Mouse (Mus musculus) heart, embryonic 16.5 days (tissue): ENCODE data around the gene Cwc27. TPM values are rescaled to one million over a fixed set of nuclear protein-coding genes. Genes with fewer than 3 reads are reported as not detected.

ENCODE experiments used
- ATAC-seq: fragments of 200-750 bp; cut with Nextera tagmentation; replicated peaks from 2 replicates; pipeline ENCODE4 v1.8.0; 2017; ENCODE audit warnings: moderate number of reproducible peaks; ENCODE audit not compliant: insufficient read depth, low FRiP score; ENCODE audit errors: extremely low read depth
- H3K27ac ChIP-seq: fragments of 300-500 bp; sonication (generic); 2 replicates; pipeline ENCODE4 v1.5.1; 2014; ENCODE audit warnings: mild to moderate bottlenecking, low read length, control low read depth, moderate library complexity
- H3K27me3 ChIP-seq: fragments of 300-500 bp; sonication (generic); 2 replicates; pipeline ENCODE4 v1.6.1; 2014; ENCODE audit warnings: low read length, mixed read lengths; ENCODE audit not compliant: control insufficient read depth, insufficient read depth
- H3K36me3 ChIP-seq: fragments of 300-500 bp; sonication (generic); 2 replicates; pipeline ENCODE4 v1.6.1; 2014; ENCODE audit not compliant: control insufficient read depth, insufficient read depth
- H3K4me1 ChIP-seq: fragments of 300-500 bp; sonication (generic); 2 replicates; pipeline ENCODE4 v1.6.1; 2014; ENCODE audit warnings: low read length, mixed read lengths; ENCODE audit not compliant: control insufficient read depth, insufficient read depth
- H3K4me2 ChIP-seq: fragments of 300-500 bp; sonication (generic); 2 replicates; pipeline ENCODE4 v1.6.1; 2014; ENCODE audit warnings: low read depth, mild to moderate bottlenecking, control low read depth, low read length
- H3K4me3 ChIP-seq: fragments of 300-500 bp; sonication (generic); 2 replicates; pipeline ENCODE4 v1.5.1; 2014; ENCODE audit warnings: mild to moderate bottlenecking, control low read depth, low read length
- H3K9ac ChIP-seq: fragments of 300-500 bp; sonication (generic); 2 replicates; pipeline ENCODE4 v1.6.1; 2014; ENCODE audit warnings: low read length, control low read depth
- H3K9me3 ChIP-seq: fragments of 300-500 bp; sonication (generic); replicated peaks from 2 replicates; pipeline ENCODE4 v1.6.1; 2016; ENCODE audit warnings: low read length; ENCODE audit not compliant: control insufficient read depth
- WGBS: fragments of 180-500 bp; shearing (Covaris S2); extraction: QIAGEN DNeasy Blood & Tissue Kit; methylation state at CpG from one replicate; pipeline ENCODE4 v1.1.7; 2014; 5-methylcytosine and 5-hydroxymethylcytosine counted together
- polyA plus RNA-seq: library from polyadenylated mRNA; unstranded; fragments of >200 nt; fragmentation: Nextera tagmentation; extraction: Ambion mirVana; gene quantifications from 2 replicates; pipeline ENCODE4 v1.2.1, GENCODE M21; 2015

Cwc27 gene
- polyA plus RNA-seq, 1 experiment from 2014 or later = 20.7 TPM

DNA sequence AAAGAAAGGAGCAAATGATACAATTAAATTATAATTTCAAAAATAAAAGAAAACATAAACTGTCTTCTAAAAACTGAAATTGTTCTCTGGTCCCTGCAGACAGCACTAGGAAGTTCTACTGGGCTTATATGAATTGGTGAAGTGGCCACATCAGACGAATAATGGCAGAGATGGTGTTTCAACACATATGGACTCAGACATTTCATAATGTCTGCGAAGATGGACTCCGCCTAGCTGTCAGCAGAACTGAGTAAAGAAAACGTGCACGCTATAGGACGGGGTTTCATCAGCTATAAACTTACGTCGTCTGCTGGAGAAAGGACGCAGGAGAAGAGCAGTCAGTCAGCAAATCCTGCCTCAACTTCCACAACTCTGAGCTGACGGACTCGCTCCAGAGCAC, 187.3 kb downstream of the Cwc27 start:
- H3K9ac ChIP-seq = no peak overlapping the region
- H3K27ac ChIP-seq = no peak overlapping the region
- no peaks in the 10 kb centered on the region for H3K27me3 ChIP-seq
- no peaks in the 10 kb centered on the region for H3K36me3 ChIP-seq
- H3K4me3 ChIP-seq = no peak overlapping the region
- WGBS = 88% methylated on average over 11 of the region's 11 CpGs
- H3K4me2 ChIP-seq = no peak overlapping the region
- no peak for ATAC-seq
- H3K9me3 ChIP-seq = no peaks in the 10 kb centered on the region
- peaks cover 48% of the 10 kb centered on the region for H3K4me1 ChIP-seq

DNA sequence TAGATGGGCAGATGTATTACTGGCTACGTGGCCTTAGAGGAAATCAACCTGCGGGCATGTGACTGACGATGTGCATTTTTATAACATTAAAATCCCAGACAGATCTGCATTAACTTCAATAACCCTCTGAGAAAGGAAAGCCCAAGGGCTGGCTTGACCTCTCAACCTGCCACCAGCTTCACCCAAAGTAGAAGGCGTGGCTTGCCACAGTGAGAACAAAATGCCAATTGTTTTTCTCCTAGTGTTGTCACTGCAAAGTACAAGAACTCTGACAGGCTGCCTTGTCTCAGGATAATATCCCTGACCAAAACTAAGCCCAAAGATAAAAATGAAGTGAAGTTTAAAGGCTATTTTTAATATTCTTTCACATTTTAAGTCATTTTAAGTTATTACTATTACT, 188.9 kb downstream of the Cwc27 start:
- Histone ChIP-seq H3K27me3 (no peaks in the 10 kb centered on the region), H3K9ac (no peak overlapping the region), H3K4me3 (no peak overlapping the region), H3K4me2 (no peak overlapping the region), H3K9me3 (no peaks in the 10 kb centered on the region), H3K4me1 (peaks cover 39% of the 10 kb centered on the region), H3K27ac (peak overlapping the region; percentile 96), H3K36me3 (no peaks in the 10 kb centered on the region)
- peak; percentile 25 for ATAC-seq
- 50% methylated on average over 4 of the region's 4 CpGs for whole genome bisulfite sequencing

DNA sequence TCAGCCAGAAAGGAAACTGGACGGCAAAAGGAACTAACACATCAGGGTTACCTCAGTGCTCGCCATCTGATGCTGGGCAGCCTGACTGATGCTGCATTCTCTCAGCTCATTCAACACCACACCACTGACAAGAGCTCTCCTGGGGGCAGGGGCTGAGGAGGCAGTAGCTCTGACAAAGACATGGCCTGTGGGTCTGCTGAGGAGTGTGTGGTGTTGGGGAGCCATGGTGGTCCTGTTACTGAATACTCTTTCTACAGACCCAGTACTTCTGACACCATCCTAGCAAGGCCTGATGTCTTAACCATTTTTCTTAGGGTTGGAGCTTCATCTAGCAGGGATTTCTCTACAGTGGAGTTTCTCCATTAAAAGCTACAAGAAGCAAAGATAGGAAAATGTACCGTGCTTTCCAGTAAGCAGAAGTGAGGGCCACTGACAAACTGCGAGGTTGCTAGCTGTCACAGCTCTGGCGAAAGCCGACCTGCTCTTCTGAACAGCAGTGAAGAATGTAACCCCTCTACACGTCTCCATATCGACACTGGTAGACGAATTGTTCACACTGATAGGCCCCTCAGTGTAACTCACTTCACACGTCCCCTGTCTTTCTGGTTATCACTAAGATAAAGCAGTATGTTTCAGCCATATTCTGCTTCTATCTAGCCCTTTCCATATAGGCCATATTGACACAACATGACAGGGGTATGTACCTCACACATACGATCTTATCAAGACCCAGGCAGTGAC, 189.6 kb downstream of the Cwc27 start:
- H3K4me2 ChIP-seq = peak overlapping the region; percentile 42
- peak overlapping the region; percentile 96 for H3K27ac ChIP-seq
- ATAC-seq = peak; percentile 85
- no peak overlapping the region for H3K4me3 ChIP-seq
- no peaks in the 10 kb centered on the region for H3K9me3 ChIP-seq
- peak overlapping the region; percentile 61 for H3K9ac ChIP-seq
- no peaks in the 10 kb centered on the region for H3K27me3 ChIP-seq
- H3K4me1 ChIP-seq = peaks cover 34% of the 10 kb centered on the region
- WGBS = 35% methylated on average over 11 of the region's 11 CpGs
- no peaks in the 10 kb centered on the region for H3K36me3 ChIP-seq

DNA sequence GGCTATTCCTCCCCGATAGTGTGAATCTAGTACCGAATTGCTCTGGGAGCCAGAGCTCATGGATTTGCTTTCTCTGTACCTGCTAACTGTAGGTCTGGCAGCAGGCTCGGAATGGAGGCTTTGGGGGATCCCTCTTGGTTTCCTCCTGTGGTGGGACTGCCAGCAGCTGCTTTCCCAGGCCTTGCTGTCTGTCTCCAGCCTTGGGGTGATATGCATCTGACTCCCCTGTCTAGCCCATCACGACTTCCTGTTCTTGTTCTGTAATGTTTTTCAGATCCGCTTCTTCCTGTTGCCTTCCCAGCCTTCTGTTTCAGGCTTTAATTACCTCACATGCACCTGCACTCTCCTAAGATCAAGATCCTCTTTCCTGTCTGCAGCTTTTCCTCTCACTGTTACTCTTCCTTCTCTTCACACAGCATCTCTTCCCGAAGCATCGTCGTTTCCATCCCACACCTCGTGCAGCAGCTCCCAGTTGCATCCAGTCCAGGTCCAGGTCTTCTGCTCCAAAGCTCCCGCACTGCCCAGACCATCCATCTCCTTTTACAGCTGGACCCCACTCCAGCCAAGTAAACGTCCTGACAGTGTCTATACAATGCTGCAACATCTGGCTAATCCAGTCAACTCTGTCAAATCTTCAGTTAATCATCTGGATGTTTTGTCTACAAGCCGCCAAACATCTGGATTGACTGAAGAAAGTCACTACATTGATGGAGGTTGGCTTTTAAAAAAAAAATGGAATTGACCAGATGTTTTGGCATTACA, 193.6 kb downstream of the Cwc27 start:
- no peaks in the 10 kb centered on the region for H3K9me3 ChIP-seq
- WGBS = 70% methylated on average over 12 of the region's 12 CpGs
- no peak overlapping the region for H3K4me2 ChIP-seq
- ATAC-seq = no peak
- H3K4me1 ChIP-seq = peaks cover 14% of the 10 kb centered on the region
- H3K36me3 ChIP-seq = no peaks in the 10 kb centered on the region
- H3K27me3 ChIP-seq = no peaks in the 10 kb centered on the region
- no peak overlapping the region for H3K4me3 ChIP-seq
- no peak overlapping the region for H3K9ac ChIP-seq
- H3K27ac ChIP-seq = no peak overlapping the region

DNA sequence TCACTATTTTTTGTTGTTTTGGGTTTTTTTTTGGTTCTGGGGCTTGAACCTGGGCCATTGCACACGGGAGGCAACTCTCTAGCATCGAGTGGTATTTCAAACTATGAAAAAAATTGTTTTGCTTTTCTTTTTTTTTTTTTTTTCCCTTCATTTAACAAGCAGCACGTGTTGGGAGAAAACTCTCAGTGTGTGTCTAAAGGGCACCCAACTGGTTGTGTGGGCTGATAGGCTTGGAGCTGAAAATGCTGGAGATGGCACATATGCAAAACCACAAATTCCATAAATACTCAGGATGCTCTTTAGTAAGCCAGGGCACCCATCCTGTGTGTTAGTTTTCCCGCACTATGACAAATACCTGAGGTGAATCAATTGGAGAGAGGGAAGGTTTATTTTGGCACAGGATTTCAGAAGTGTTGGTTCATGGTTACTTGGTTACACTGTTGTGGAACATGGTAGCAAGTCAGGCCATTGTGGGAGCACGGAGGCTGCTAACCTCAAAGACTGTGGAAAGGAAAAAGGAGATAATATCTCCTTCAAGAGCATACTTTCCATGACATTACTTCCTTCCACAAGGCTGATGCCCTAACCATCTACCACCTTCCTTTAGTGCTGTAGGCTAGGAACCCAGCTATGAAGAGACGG, 194.7 kb downstream of the Cwc27 start:
- Histone ChIP-seq H3K9me3 (no peaks in the 10 kb centered on the region), H3K27me3 (no peaks in the 10 kb centered on the region), H3K36me3 (no peaks in the 10 kb centered on the region), H3K4me2 (no peak overlapping the region), H3K27ac (no peak overlapping the region), H3K4me3 (no peak overlapping the region), H3K4me1 (peaks cover 9% of the 10 kb centered on the region), H3K9ac (no peak overlapping the region)
- ATAC-seq = no peak
- 76% methylated on average over 6 of the region's 6 CpGs for WGBS

DNA sequence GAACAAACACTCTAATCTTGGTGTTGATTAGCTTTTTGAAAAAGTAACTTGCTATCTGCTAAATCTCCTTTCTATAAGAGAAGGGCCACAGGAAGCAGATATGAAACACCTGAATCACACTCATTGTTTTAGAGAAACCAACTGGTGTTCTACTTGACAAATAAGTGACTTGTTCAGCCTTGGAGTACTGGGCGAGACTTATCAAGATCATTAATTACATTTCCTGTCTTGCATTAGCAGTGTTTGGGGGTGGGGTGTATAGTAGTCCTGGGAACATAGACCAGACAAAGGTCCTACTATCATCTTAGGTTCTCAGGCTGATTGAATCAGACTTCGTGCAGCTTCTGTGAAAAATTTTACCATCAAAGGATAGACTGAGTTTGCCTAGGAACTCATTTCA, 196.5 kb downstream of the Cwc27 start:
- 0 out of 2 replicates have a peak, but pooled peaks cover 2% of the 10 kb centered on the region for H3K4me1 ChIP-seq
- H3K9ac ChIP-seq = no peak overlapping the region
- H3K9me3 ChIP-seq = no peaks in the 10 kb centered on the region
- no peak overlapping the region for H3K4me2 ChIP-seq
- H3K27me3 ChIP-seq = no peaks in the 10 kb centered on the region
- 66% methylated on average over 2 of the region's 2 CpGs for WGBS
- H3K4me3 ChIP-seq = no peak overlapping the region
- no peak overlapping the region for H3K27ac ChIP-seq
- no peaks in the 10 kb centered on the region for H3K36me3 ChIP-seq
- ATAC-seq = no peak

DNA sequence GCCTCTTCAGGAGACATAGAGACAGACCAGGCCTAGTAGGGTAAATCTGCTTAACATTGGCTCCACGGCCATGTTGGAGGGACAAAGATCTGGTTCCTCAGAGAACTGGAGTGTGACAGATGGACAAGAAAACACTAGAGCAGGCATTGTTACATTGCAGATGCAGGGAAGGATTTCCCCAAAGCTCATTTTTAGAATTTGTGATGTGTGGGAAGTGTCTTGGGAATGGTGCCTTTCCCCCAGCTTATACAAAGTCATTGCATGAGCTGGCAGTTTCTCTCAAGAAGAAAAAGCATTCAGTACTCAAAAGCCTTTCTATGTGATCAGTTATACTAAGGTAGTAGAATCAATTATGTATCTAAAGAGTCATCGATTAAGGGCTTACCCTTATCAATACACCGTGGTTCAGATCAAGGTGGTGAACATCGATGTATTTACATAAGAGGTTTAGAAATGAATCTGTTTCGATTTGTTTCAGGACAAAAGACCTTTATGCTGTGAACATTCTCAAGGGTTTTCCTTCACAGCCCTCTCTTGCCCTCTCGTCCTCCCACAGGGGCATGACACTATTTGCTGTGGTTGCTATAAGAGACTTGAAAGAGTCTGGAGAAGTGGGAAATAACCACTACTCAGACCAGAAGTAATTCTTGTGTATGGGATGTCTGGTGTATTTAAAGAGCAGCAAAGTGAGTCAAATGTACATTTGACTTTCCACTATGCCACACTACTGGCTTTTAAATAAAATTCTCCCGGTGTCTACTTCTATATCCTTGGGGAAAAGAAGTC, 197.2 kb downstream of the Cwc27 start:
- Histone ChIP-seq H3K9ac (no peak overlapping the region), H3K27ac (no peak overlapping the region), H3K4me2 (no peak overlapping the region), H3K4me3 (no peak overlapping the region), H3K36me3 (no peaks in the 10 kb centered on the region), H3K27me3 (no peaks in the 10 kb centered on the region), H3K9me3 (no peaks in the 10 kb centered on the region), H3K4me1 (0 out of 2 replicates have a peak, but pooled peaks cover 2% of the 10 kb centered on the region)
- 85% methylated on average over 7 of the region's 7 CpGs for WGBS
- no peak for ATAC-seq

DNA sequence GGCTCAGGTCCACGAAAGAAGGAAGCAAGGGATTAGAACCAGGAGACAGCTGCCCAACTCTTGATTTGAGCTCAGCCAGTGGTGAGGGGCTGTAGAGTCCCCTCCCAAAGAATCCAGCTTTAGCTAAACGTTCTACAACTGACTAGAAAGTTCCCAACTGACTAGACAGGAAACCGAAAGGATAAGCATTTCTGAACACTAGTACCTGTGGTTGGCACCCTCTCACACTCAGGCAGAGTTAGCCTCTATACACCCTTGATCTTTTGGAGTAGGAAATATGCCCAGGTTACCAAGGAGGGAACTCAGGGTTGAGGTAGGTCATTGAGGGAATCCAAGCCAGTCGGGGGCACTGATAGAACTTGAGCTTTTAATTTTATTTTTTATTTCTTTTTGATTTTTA, 199.7 kb downstream of the Cwc27 start:
- Histone ChIP-seq H3K4me2 (no peak overlapping the region), H3K4me1 (no peaks in the 10 kb centered on the region), H3K9ac (no peak overlapping the region), H3K36me3 (no peaks in the 10 kb centered on the region), H3K27me3 (no peaks in the 10 kb centered on the region), H3K9me3 (no peaks in the 10 kb centered on the region), H3K4me3 (no peak overlapping the region), H3K27ac (no peak overlapping the region)
- no peak for ATAC-seq
- 84% methylated on average over 4 of the region's 4 CpGs for WGBS
